Mouse (Mus musculus) CH12.LX (cell line): ENCODE results near the gene Plcb1. TPM values are rescaled to one million over a fixed set of nuclear protein-coding genes. Genes with fewer than 3 reads are reported as not detected.

Experiments used
- DNase-seq: peaks from one replicate; pipeline ENCODE4 v3.0.0-alpha.2; 2013; ENCODE audit errors: extremely low read depth
- H3K27ac ChIP-seq: 2 replicates; pipeline ENCODE4 v1.5.1; 2012; ENCODE audit warnings: low read depth, mild to moderate bottlenecking, control low read depth, moderate library complexity; ENCODE audit not compliant: insufficient read depth
- H3K27me3 ChIP-seq: replicated peaks from 2 replicates; pipeline ENCODE3; 2012; ENCODE audit warnings: inconsistent platforms
- H3K36me3 ChIP-seq, 2 experiments: replicated peaks in 1 of 2; 2 replicates each; pipeline versions ENCODE3 to v1.6.1; 2012; ENCODE audit warnings: inconsistent platforms in 1 of 2, low read length in 1 of 2, mild to moderate bottlenecking in 1 of 2, mixed read lengths in 1 of 2, moderate library complexity in 1 of 2; ENCODE audit not compliant: control insufficient read depth in 1 of 2, insufficient read depth in 1 of 2
- H3K4me1 ChIP-seq, 2 experiments: 2 replicates each; pipeline ENCODE4 v1.6.1; 2012; ENCODE audit warnings: inconsistent platforms in 1 of 2, moderate library complexity in 1 of 2; ENCODE audit not compliant: insufficient read depth in 2 of 2, control insufficient read depth in 1 of 2
- H3K4me2 ChIP-seq: 2 replicates; pipeline ENCODE4 v1.6.1; 2012; ENCODE audit warnings: low read depth, mild to moderate bottlenecking, control low read depth; ENCODE audit not compliant: poor library complexity, insufficient read depth, severe bottlenecking
- H3K4me3 ChIP-seq, 3 experiments: fragments of 150-350 bp in 1 of 3; sonication (generic) in 1 of 3; replicated peaks in 1 of 3; 2 replicates each; pipeline versions ENCODE3 to v1.5.1; 2011 to 2012; ENCODE audit warnings: low read depth in 2 of 3, low read length in 2 of 3, mild to moderate bottlenecking in 2 of 3, moderate library complexity in 2 of 3, control low read depth in 1 of 3, improper control_type of control experiment in 1 of 3, inconsistent platforms in 1 of 3, mixed read lengths in 1 of 3; ENCODE audit not compliant: poor library complexity in 1 of 3
- H3K79me2 ChIP-seq: replicated peaks from 2 replicates; pipeline ENCODE4 v1.6.1; 2012; ENCODE audit warnings: mild to moderate bottlenecking, moderate library complexity; ENCODE audit not compliant: control insufficient read depth, poor library complexity, insufficient read depth, severe bottlenecking; ENCODE audit errors: extremely low read depth
- H3K9ac ChIP-seq: 2 replicates; pipeline ENCODE4 v1.6.1; 2012; ENCODE audit warnings: low read depth, mild to moderate bottlenecking, control low read depth, moderate library complexity; ENCODE audit not compliant: insufficient read depth
- H3K9me3 ChIP-seq: replicated peaks from 2 replicates; pipeline ENCODE3; 2012; ENCODE audit warnings: low read length, inconsistent platforms, mixed read lengths
- CHD2 ChIP-seq: IDR thresholded peaks from 2 replicates; pipeline ENCODE4 v1.6.1; 2011; ENCODE audit warnings: low read length, improper control_type of control experiment
- CTCF ChIP-seq, 2 experiments: IDR thresholded peaks in 1 of 2; conservative IDR thresholded peaks in 1 of 2; 2 replicates each; pipeline ENCODE4 v1.5.1; 2011 to 2012; ENCODE audit warnings: low read depth in 2 of 2, low read length in 2 of 2, improper control_type of control experiment in 1 of 2, inconsistent platforms in 1 of 2, mild to moderate bottlenecking in 1 of 2, moderate library complexity in 1 of 2
- E2F4 ChIP-seq: IDR thresholded peaks from 2 replicates; pipeline ENCODE4 v1.6.1; 2011; ENCODE audit warnings: low read depth, low read length, improper control_type of control experiment; ENCODE audit not compliant: insufficient replicate concordance
- ELF1 ChIP-seq: IDR thresholded peaks from 2 replicates; pipeline ENCODE4 v1.6.1; 2014; ENCODE audit warnings: low read depth, mild to moderate bottlenecking, inconsistent platforms, low read length, improper control_type of control experiment
- EP300 ChIP-seq: IDR thresholded peaks from 2 replicates; pipeline ENCODE4 v1.6.1; 2011; ENCODE audit warnings: low read length, improper control_type of control experiment
- ETS1 ChIP-seq: conservative IDR thresholded peaks from 2 replicates; pipeline ENCODE4 v1.6.1; 2012; ENCODE audit warnings: low read depth, mild to moderate bottlenecking, inconsistent platforms, low read length, improper control_type of control experiment, moderate library complexity
- GABPA ChIP-seq: IDR thresholded peaks from 2 replicates; pipeline ENCODE4 v1.6.1; 2012; ENCODE audit warnings: low read depth, low read length, improper control_type of control experiment, inconsistent platforms; ENCODE audit not compliant: insufficient replicate concordance
- HCFC1 ChIP-seq: IDR thresholded peaks from 2 replicates; pipeline ENCODE4 v1.6.1; 2012; ENCODE audit warnings: low read depth, mild to moderate bottlenecking, inconsistent platforms, low read length, improper control_type of control experiment
- IRF4 ChIP-seq: IDR thresholded peaks from 2 replicates; pipeline ENCODE4 v1.6.1; 2014; ENCODE audit warnings: low read depth, mild to moderate bottlenecking, inconsistent platforms, low read length, improper control_type of control experiment
- JUND ChIP-seq: conservative IDR thresholded peaks from 2 replicates; pipeline ENCODE4 v1.6.1; 2011; ENCODE audit warnings: low read depth, low read length, improper control_type of control experiment
- KAT2A ChIP-seq: IDR thresholded peaks from 2 replicates; pipeline ENCODE4 v1.6.1; 2012; ENCODE audit warnings: low read length, improper control_type of control experiment, inconsistent platforms; ENCODE audit not compliant: insufficient replicate concordance
- MAX ChIP-seq: IDR thresholded peaks from 2 replicates; pipeline ENCODE4 v1.6.1; 2011; ENCODE audit warnings: low read length, improper control_type of control experiment
- MAZ ChIP-seq: IDR thresholded peaks from 2 replicates; pipeline ENCODE4 v1.6.1; 2012; ENCODE audit warnings: low read depth, mild to moderate bottlenecking, inconsistent platforms, low read length, improper control_type of control experiment, moderate library complexity
- MEF2A ChIP-seq: IDR thresholded peaks from 2 replicates; pipeline ENCODE4 v1.6.1; 2014; ENCODE audit warnings: low read depth, mild to moderate bottlenecking, inconsistent platforms, low read length, improper control_type of control experiment, borderline replicate concordance
- MXI1 ChIP-seq: IDR thresholded peaks from 2 replicates; pipeline ENCODE4 v1.6.1; 2011; ENCODE audit warnings: mild to moderate bottlenecking, low read depth, low read length, improper control_type of control experiment
- NELFE ChIP-seq: IDR thresholded peaks from 2 replicates; pipeline ENCODE4 v1.6.1; 2011; ENCODE audit warnings: low read depth, low read length, improper control_type of control experiment
- NRF1 ChIP-seq: IDR thresholded peaks from 2 replicates; pipeline ENCODE4 v1.6.1; 2014; ENCODE audit warnings: low read depth, mild to moderate bottlenecking, inconsistent platforms, low read length, improper control_type of control experiment, moderate library complexity
- PAX5 ChIP-seq: IDR thresholded peaks from 2 replicates; pipeline ENCODE4 v1.6.1; 2012; ENCODE audit warnings: low read length, inconsistent platforms, mixed read lengths
- RCOR1 ChIP-seq: conservative IDR thresholded peaks from 2 replicates; pipeline ENCODE4 v1.6.1; 2012; ENCODE audit warnings: low read depth, mild to moderate bottlenecking, inconsistent platforms, low read length, improper control_type of control experiment
- SIN3A ChIP-seq: IDR thresholded peaks from 2 replicates; pipeline ENCODE4 v1.6.1; 2012; ENCODE audit warnings: low read length, improper control_type of control experiment, inconsistent platforms
- SMC3 ChIP-seq: IDR thresholded peaks from 2 replicates; pipeline ENCODE4 v1.6.1; 2011; ENCODE audit warnings: low read depth, low read length, improper control_type of control experiment
- TBP ChIP-seq: conservative IDR thresholded peaks from 2 replicates; pipeline ENCODE4 v1.6.1; 2011; ENCODE audit warnings: low read depth, low read length, improper control_type of control experiment
- TCF12 ChIP-seq: IDR thresholded peaks from 2 replicates; pipeline ENCODE4 v1.6.1; 2014; ENCODE audit warnings: low read depth, mild to moderate bottlenecking, inconsistent platforms, low read length, improper control_type of control experiment
- UBTF ChIP-seq: IDR thresholded peaks from 2 replicates; pipeline ENCODE4 v1.6.1; 2012; ENCODE audit warnings: low read depth, mild to moderate bottlenecking, inconsistent platforms, low read length, improper control_type of control experiment, moderate library complexity
- USF1 ChIP-seq: IDR thresholded peaks from 2 replicates; pipeline ENCODE4 v1.6.1; 2014; ENCODE audit warnings: low read depth, mild to moderate bottlenecking, inconsistent platforms, low read length, improper control_type of control experiment
- USF2 ChIP-seq: conservative IDR thresholded peaks from 2 replicates; pipeline ENCODE4 v1.6.1; 2011; ENCODE audit warnings: low read depth, low read length, improper control_type of control experiment
- ZC3H11A ChIP-seq: IDR thresholded peaks from 2 replicates; pipeline ENCODE4 v1.6.1; 2012; ENCODE audit warnings: low read depth, mild to moderate bottlenecking, inconsistent platforms, low read length, improper control_type of control experiment
- ZMIZ1 ChIP-seq: IDR thresholded peaks from 2 replicates; pipeline ENCODE4 v1.6.1; 2012; ENCODE audit warnings: low read depth, mild to moderate bottlenecking, inconsistent platforms, low read length, improper control_type of control experiment
- ZNF384 ChIP-seq: IDR thresholded peaks from 2 replicates; pipeline ENCODE4 v1.6.1; 2012; ENCODE audit warnings: low read depth, low read length, improper control_type of control experiment, inconsistent platforms
- dilution Hi-C: fragments of 300-500 bp; cut with MboI; formaldehyde crosslinking; loops from 2 replicates; pipeline ENCODE4 v1.14.3; 2020; ENCODE audit warnings: low sequenced_read_pairs; ENCODE audit not compliant: extremely low pct_unique_long_range_greater_than_20kb, extremely low pct_ligation_motif_present
- in situ Hi-C: fragments of 300-500 bp; cut with MboI; formaldehyde crosslinking; loops from 3 replicates; pipeline ENCODE4 v1.14.3; 2019; ENCODE audit warnings: low sequenced_read_pairs, low pct_ligation_motif_present, low pct_unique_long_range_greater_than_20kb, mixed read lengths
- polyA plus RNA-seq: library from polyadenylated mRNA; unstranded; fragments of >175 nt; gene quantifications from 2 replicates; pipeline ENCODE4 v1.2.1, GENCODE M21; 2012; ENCODE audit warnings: low read depth; ENCODE audit not compliant: insufficient read length
- total RNA-seq, 2 experiments: library from RNA; depleted of rRNA; stranded (reverse); fragments of 300-350 nt in 1 of 2; fragments of >200 nt in 1 of 2; gene quantifications; 2 replicates each; pipeline ENCODE4 v1.2.3; 2012 to 2014

Gene Plcb1
- total and polyA plus RNA-seq, 3 experiments, result not detected

GRCm38 (mm10) chr2:135067419-135067818 is 281.6 kb downstream of the Plcb1 start:
- TF ChIP-seq NELFE, result no peak
- TF ChIP-seq TCF12, result no peak
- no peak for TF ChIP-seq IRF4
- no peak for TF ChIP-seq SIN3A
- TF ChIP-seq JUND, result no peak
- TF ChIP-seq RCOR1, result no peak
- TF ChIP-seq ELF1, result no peak
- TF ChIP-seq GABPA, result no peak
- TF ChIP-seq MAX, result no peak
- TF ChIP-seq MEF2A, result no peak
- TF ChIP-seq SMC3, result no peak
- TF ChIP-seq PAX5, result no peak
- no peak for TF ChIP-seq CHD2
- no peak for TF ChIP-seq E2F4
- TF ChIP-seq USF2, result no peak
- TF ChIP-seq UBTF, result no peak
- no peak for TF ChIP-seq KAT2A
- TF ChIP-seq ZC3H11A, result no peak
- TF ChIP-seq NRF1, result no peak
- TF ChIP-seq ZMIZ1, result no peak
- in situ Hi-C loops, result no loop called here
- dilution Hi-C loops, result no loop called here

GRCm38 (mm10) chr2:135071349-135071748 is 285.5 kb downstream of the Plcb1 start:
- no peak overlapping the region for H3K9ac ChIP-seq
- dilution Hi-C loops (no loop called here), in situ Hi-C loops (no loop called here)
- no peaks in the 10 kb centered on the region for H3K36me3 ChIP-seq
- no peak overlapping the region for H3K27ac ChIP-seq
- peaks cover 45% of the 10 kb centered on the region for H3K9me3 ChIP-seq
- H3K4me2 ChIP-seq, result no peak overlapping the region
- H3K27me3 ChIP-seq, result no peaks in the 10 kb centered on the region
- no peaks in the 10 kb centered on the region for H3K79me2 ChIP-seq
- DNase-seq, result no peak
- TF ChIP-seq EP300 (no peak), HCFC1 (no peak), RCOR1 (no peak), USF1 (no peak), MXI1 (no peak), MAZ (no peak), MEF2A (no peak), ETS1 (no peak), TBP (no peak), PAX5 (no peak), SMC3 (no peak), CTCF (conservative IDR thresholded peaks at IDR 0.05 in 1 of 2, IDR thresholded peaks at IDR 0.05 in 1 of 2; ENCODE audit: low read depth in 2 of 2, low read length in 2 of 2) (no peak), ZNF384 (no peak), KAT2A (no peak), SIN3A (no peak), JUND (no peak)
- no peaks in the 10 kb centered on the region for H3K4me1 ChIP-seq
- no peak overlapping the region for H3K4me3 ChIP-seq

More at GRCm38 (mm10) chr2:135067419-135067818, 281.6 kb downstream of the Plcb1 start:
- Histone ChIP-seq H3K4me2 (no peak overlapping the region), H3K27ac (no peak overlapping the region), H3K36me3 (no peaks in the 10 kb centered on the region), H3K4me1 (no peaks in the 10 kb centered on the region), H3K79me2 (no peaks in the 10 kb centered on the region), H3K27me3 (no peaks in the 10 kb centered on the region), H3K9ac (no peak overlapping the region), H3K9me3 (peaks cover 48% of the 10 kb centered on the region), H3K4me3 (no peak overlapping the region)
- DNase-seq, result no peak
